Mouse (Mus musculus) C2C12 (cell line): ENCODE results near the gene Hacd3. TPM values are rescaled to one million over a fixed set of nuclear protein-coding genes. Genes with fewer than 3 reads are reported as not detected.
"Not testable (repeated sequence)": the region's sequence is repeated elsewhere in the genome, so short reads cannot be mapped to it uniquely, and the experiment has no call there.

Experiments used
- H3K27me3 ChIP-seq: one replicate; pipeline ENCODE4 v1.6.1; 2011; ENCODE audit not compliant: control insufficient read depth, insufficient read depth, insufficient read length
- H3K36me3 ChIP-seq: one replicate; pipeline ENCODE4 v1.6.1; 2011; ENCODE audit not compliant: control insufficient read depth, insufficient read depth
- H3K4me3 ChIP-seq: one replicate; pipeline ENCODE4 v1.5.1; 2011; ENCODE audit warnings: mild to moderate bottlenecking, control low read depth; ENCODE audit not compliant: poor library complexity, insufficient read depth, severe bottlenecking
- H3K79me2 ChIP-seq: one replicate; pipeline ENCODE4 v1.6.1; 2011; ENCODE audit not compliant: control insufficient read depth, insufficient read depth
- H3K79me3 ChIP-seq: one replicate; pipeline ENCODE4 v1.6.1; 2011; ENCODE audit warnings: low read depth, control low read depth
- H3ac ChIP-seq: one replicate; pipeline ENCODE3; 2011; ENCODE audit warnings: low read depth; ENCODE audit not compliant: control insufficient read depth, insufficient read length
- CEBPB ChIP-seq: IDR thresholded peaks from one replicate; pipeline ENCODE4 v1.6.1; 2011; ENCODE audit warnings: low read depth, mild to moderate bottlenecking, control low read depth, moderate library complexity
- CTCF ChIP-seq: IDR thresholded peaks from one replicate; pipeline ENCODE4 v1.5.1; 2011; ENCODE audit not compliant: control insufficient read depth, insufficient read depth, insufficient read length
- FOSL1 ChIP-seq: IDR thresholded peaks from one replicate; pipeline ENCODE4 v1.8.0; 2011; ENCODE audit warnings: mild to moderate bottlenecking, low read length; ENCODE audit not compliant: poor library complexity, insufficient read depth, severe bottlenecking
- MAX ChIP-seq: IDR thresholded peaks from one replicate; pipeline ENCODE4 v1.6.1; 2011; ENCODE audit warnings: mild to moderate bottlenecking, control low read depth
- MYOD1 ChIP-seq: IDR thresholded peaks from one replicate; pipeline ENCODE4 v1.6.1; 2011; ENCODE audit warnings: low read depth; ENCODE audit not compliant: control insufficient read depth, insufficient read length
- MYOG ChIP-seq: IDR thresholded peaks from one replicate; pipeline ENCODE4 v1.6.1; 2011; ENCODE audit not compliant: control insufficient read depth, insufficient read length; ENCODE audit errors: extremely low read depth
- USF1 ChIP-seq: IDR thresholded peaks from one replicate; pipeline ENCODE4 v1.6.1; 2011; ENCODE audit warnings: low read depth, mild to moderate bottlenecking, control low read depth, moderate library complexity
- polyA plus RNA-seq: library from polyadenylated mRNA; unstranded; fragments of >200 nt; fragmentation: generic; extraction: Trizol; gene quantifications from one replicate; pipeline ENCODE4 v1.2.1, GENCODE M21; 2012; ENCODE audit warnings: missing spikeins

Gene Hacd3
- polyA plus RNA-seq, 1 experiment, result 22.9 TPM

- H3K27me3 ChIP-seq, result no peaks in the 10 kb centered on the region
- no peaks in the 10 kb centered on the region for H3K36me3 ChIP-seq
- H3ac ChIP-seq, result no peak overlapping the region
- TF ChIP-seq MAX (no peak), FOSL1 (no peak), MYOG (no peak), USF1 (no peak), CTCF (no peak), CEBPB (no peak), MYOD1 (no peak)
- H3K79me2 ChIP-seq, result peaks cover 95% of the 10 kb centered on the region
- H3K79me3 ChIP-seq, result peaks cover 37% of the 10 kb centered on the region
- H3K4me3 ChIP-seq, result no peak overlapping the region
These were observed 5.9 kb downstream of the Hacd3 start for GRCm38 (mm10) chr9:65015461-65016222.

DNA sequence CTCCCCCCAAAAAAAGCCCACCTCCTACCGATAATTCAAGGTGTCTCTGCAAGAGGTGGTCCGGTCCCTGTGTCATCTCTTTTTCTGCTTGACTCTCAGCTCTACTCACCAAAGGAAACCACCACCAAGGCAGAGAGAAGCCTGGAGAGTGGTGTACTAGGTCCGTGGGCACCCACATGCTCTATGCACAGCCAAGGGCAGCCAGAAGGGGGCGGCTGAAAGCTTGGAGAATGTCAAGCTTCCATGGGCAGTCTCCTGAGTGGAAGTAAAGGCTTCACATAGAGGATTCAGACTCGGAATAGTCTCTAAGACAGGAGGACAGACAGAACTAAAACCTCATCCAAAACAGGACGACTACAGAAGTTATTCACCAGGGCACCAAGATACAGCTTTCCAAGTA, 10.2 kb downstream of the Hacd3 start:
- TF ChIP-seq MYOG, result no peak
- TF ChIP-seq USF1, result no peak
- no peak for TF ChIP-seq CTCF
- no peak for TF ChIP-seq FOSL1
- TF ChIP-seq CEBPB, result no peak
- no peak for TF ChIP-seq MAX
- TF ChIP-seq MYOD1, result no peak
- Histone ChIP-seq H3K79me2 (peaks cover 60% of the 10 kb centered on the region), H3K4me3 (no peak overlapping the region), H3K79me3 (peaks cover 16% of the 10 kb centered on the region), H3K36me3 (peaks cover 4% of the 10 kb centered on the region), H3K27me3 (no peaks in the 10 kb centered on the region), H3ac (no peak overlapping the region)

DNA sequence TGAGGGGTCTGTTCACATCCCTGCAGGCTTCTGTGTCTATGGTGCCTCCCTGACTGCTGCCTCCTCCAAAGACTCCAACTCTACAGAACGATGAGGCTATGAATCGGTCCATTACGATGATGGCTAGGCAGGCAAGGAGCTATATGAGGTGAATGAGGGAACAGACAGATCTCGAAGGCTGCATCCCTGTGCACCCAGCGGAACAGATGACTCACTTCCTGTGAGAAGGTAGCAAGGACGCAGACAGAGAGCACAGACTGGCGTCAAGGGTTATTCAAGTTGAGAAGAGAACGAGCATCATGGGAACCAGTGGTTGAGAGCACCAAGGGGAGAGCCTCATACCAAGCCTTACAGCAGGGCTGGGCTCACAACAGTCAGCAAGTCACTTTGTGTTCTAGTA, 10.9 kb downstream of the Hacd3 start:
- Histone ChIP-seq H3K27me3 (no peaks in the 10 kb centered on the region), H3K4me3 (no peak overlapping the region), H3ac (no peak overlapping the region), H3K36me3 (peaks cover 5% of the 10 kb centered on the region), H3K79me3 (peaks cover 10% of the 10 kb centered on the region), H3K79me2 (peaks cover 54% of the 10 kb centered on the region)
- TF ChIP-seq MAX (no peak), MYOD1 (no peak)

GRCm38 (mm10) chr9:65005737-65006136, 15.8 kb downstream of the Hacd3 start:
- Histone ChIP-seq H3ac (no peak overlapping the region), H3K79me2 (peaks cover 10% of the 10 kb centered on the region), H3K27me3 (no peaks in the 10 kb centered on the region), H3K36me3 (peaks cover 12% of the 10 kb centered on the region), H3K4me3 (no peak overlapping the region), H3K79me3 (no peaks in the 10 kb centered on the region)
- TF ChIP-seq CEBPB, result no peak
- no peak for TF ChIP-seq MAX
- TF ChIP-seq CTCF, result no peak
- TF ChIP-seq USF1, result no peak
- no peak for TF ChIP-seq MYOD1
- no peak for TF ChIP-seq FOSL1
- no peak for TF ChIP-seq MYOG

GRCm38 (mm10) chr9:65001481-65001880, 20.0 kb downstream of the Hacd3 start:
- peaks cover 17% of the 10 kb centered on the region for H3K36me3 ChIP-seq
- no peak for TF ChIP-seq CTCF
- no peak for TF ChIP-seq MAX
- no peak for TF ChIP-seq FOSL1
- TF ChIP-seq MYOD1, result no peak
- no peak for TF ChIP-seq MYOG
- no peak for TF ChIP-seq CEBPB
- TF ChIP-seq USF1, result no peak
- H3K4me3 ChIP-seq, result no peak overlapping the region
- H3K79me3 ChIP-seq, result no peaks in the 10 kb centered on the region
- H3ac ChIP-seq, result no peak overlapping the region
- no peaks in the 10 kb centered on the region for H3K27me3 ChIP-seq
- no peaks in the 10 kb centered on the region for H3K79me2 ChIP-seq

DNA sequence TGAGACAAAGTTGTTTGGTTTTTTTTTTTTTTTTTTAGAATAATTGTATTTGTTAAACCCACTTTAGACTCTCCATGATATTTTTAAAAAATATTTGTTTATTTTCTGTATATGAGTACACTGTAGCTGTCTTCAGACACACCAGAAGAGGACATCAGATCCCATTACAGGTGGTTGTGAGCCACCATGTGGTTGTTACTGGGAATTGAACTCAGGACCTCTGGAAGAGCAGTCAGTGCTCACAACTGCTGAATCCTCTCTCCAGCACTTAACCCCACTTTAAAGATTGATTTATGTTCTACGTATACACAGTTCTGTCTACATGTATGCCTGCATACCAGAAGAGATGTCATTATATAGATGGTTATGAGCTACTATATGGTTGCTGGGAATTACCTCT, 26.0 kb downstream of the Hacd3 start:
- H3ac ChIP-seq, H3K79me2 ChIP-seq, H3K36me3 ChIP-seq, H3K79me3 ChIP-seq, H3K4me3 ChIP-seq, H3K27me3 ChIP-seq: not testable (repeated sequence)
